Mouse (Mus musculus) thymus, postnatal 10 days (tissue): ENCODE data around the gene Gm14819.
"Not testable (repeated sequence)": the region's sequence is repeated elsewhere in the genome, so short reads cannot be mapped to it uniquely, and the experiment has no call there.

Source experiments
- DNase-seq, 2 experiments: peaks; one replicate each; pipeline ENCODE4 v3.0.0; 2021; ENCODE audit warnings: low spot score in 2 of 2

Gm14819 gene

GRCm38 (mm10) chrX:35403883-35404282, at the start of gene Gm14819:
Gene Gm14819 (plus strand): TSS chrX:35404183.
- not testable (repeated sequence) for DNase-seq
